ENCODE assay signal across 17 mouse cellular contexts in the genomic region with DNA sequence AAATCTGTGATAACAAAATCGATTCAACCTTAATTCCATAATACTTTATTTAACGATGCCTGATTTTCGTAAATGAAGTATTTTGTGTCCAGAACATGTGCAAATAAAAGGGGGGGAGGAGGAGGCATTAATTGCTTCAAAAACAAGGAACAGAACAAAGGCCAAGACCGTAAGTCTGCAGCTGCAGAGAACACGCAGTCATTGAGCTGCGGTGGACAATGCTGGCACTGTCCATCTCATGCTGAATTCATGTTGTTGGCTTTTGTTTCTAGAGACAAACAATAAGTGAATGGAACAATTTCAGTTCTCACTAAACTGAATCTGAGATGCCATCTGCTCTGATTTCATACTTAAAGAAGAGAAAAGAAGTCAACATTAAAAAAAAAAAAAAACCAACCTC. TPM values are rescaled to one million over a fixed set of nuclear protein-coding genes. Genes with fewer than 3 reads are reported as not detected.
DNase-seq lines count a peak whose midpoint lies in the region; ATAC-seq and TF ChIP-seq lines count a peak whose summit lies in the region.
"Had no signal": no experiment of that assay in that cellular context is flagged by ENCODE, and none has a peak within 500 bp of the region (broad histone marks: within the 10 kb centered on the region; RNA-seq: fewer than 3 reads in every experiment).

No protein-coding gene starts in this region.

- H3K9ac ChIP-seq in forebrain, embryonic 12.5 days, result no peak overlapping the region
- H3K9ac ChIP-seq in forebrain, embryonic 13.5 days, result no peak overlapping the region
- H3K9ac ChIP-seq: heart, embryonic 13.5 days; hindbrain, embryonic 15.5 days; limb, embryonic 12.5 days; stomach, embryonic 15.5 days had no signal

- no peaks in the 10 kb centered on the region for H3K36me3 ChIP-seq in forebrain, embryonic 12.5 days (replicated peaks)
- H3K36me3 ChIP-seq in forebrain, embryonic 13.5 days (ENCODE audit: poor library complexity, severe bottlenecking), result no peaks in the 10 kb centered on the region
- H3K36me3 ChIP-seq: heart, embryonic 13.5 days; hindbrain, embryonic 15.5 days; limb, embryonic 12.5 days; stomach, embryonic 15.5 days had no signal

- no peak for TF ChIP-seq CTCF in brain, embryonic 14.5 days (IDR thresholded peaks at IDR 0.05; ENCODE audit: borderline replicate concordance, extremely low read depth, insufficient read depth, insufficient read length)

- 21% methylated on average over 6 of the region's 6 CpGs for WGBS in forebrain, embryonic 12.5 days
- 15% methylated on average over 6 of the region's 6 CpGs for WGBS in forebrain, embryonic 13.5 days

- H3K27ac ChIP-seq in forebrain, embryonic 12.5 days, result no peak overlapping the region
- H3K27ac ChIP-seq in forebrain, embryonic 13.5 days, result no peak overlapping the region
- H3K27ac ChIP-seq: heart, embryonic 13.5 days; hindbrain, embryonic 15.5 days; limb, embryonic 12.5 days; stomach, embryonic 15.5 days had no signal

- no peaks in the 10 kb centered on the region for H3K9me3 ChIP-seq in forebrain, embryonic 12.5 days
- peaks cover 4% of the 10 kb centered on the region for H3K9me3 ChIP-seq in forebrain, embryonic 13.5 days (replicated peaks)
- H3K9me3 ChIP-seq: hindbrain, embryonic 15.5 days; limb, embryonic 12.5 days; stomach, embryonic 15.5 days had no signal

- no peak overlapping the region for H3K4me2 ChIP-seq in forebrain, embryonic 12.5 days
- H3K4me2 ChIP-seq in forebrain, embryonic 13.5 days, result no peak overlapping the region
- H3K4me2 ChIP-seq: heart, embryonic 13.5 days; hindbrain, embryonic 15.5 days; limb, embryonic 12.5 days; stomach, embryonic 15.5 days had no signal

- ATAC-seq in forebrain, embryonic 12.5 days (ENCODE audit: low FRiP score), result peak; percentile 53; the same call in 1 of the 2 replicates
- no peak for ATAC-seq in forebrain, embryonic 13.5 days

- intact Hi-C loops in heart, postnatal 14 days (cut with DNase I), result no loop called here

- H3K4me1 ChIP-seq in forebrain, embryonic 12.5 days, result 0 out of 2 replicates have a peak, but pooled peaks cover 2% of the 10 kb centered on the region
- no peaks in the 10 kb centered on the region for H3K4me1 ChIP-seq in forebrain, embryonic 13.5 days
- H3K4me1 ChIP-seq: heart, embryonic 13.5 days; hindbrain, embryonic 15.5 days; limb, embryonic 12.5 days; stomach, embryonic 15.5 days had no signal

- no peak for TF ChIP-seq POLR2A in brain, embryonic 14.5 days (IDR thresholded peaks at IDR 0.05; ENCODE audit: borderline replicate concordance, extremely low read depth, insufficient read depth, insufficient read length, poor library complexity, severe bottlenecking)

- no peaks in the 10 kb centered on the region for H3K27me3 ChIP-seq in forebrain, embryonic 12.5 days
- H3K27me3 ChIP-seq in forebrain, embryonic 13.5 days, result no peaks in the 10 kb centered on the region
- H3K27me3 ChIP-seq: heart, embryonic 13.5 days; hindbrain, embryonic 15.5 days; limb, embryonic 12.5 days; stomach, embryonic 15.5 days had no signal

- no peak overlapping the region for H3K4me3 ChIP-seq in forebrain, embryonic 12.5 days (replicated peaks)
- no peak overlapping the region for H3K4me3 ChIP-seq in forebrain, embryonic 13.5 days
- H3K4me3 ChIP-seq: heart, embryonic 13.5 days; hindbrain, embryonic 15.5 days; limb, embryonic 12.5 days; stomach, embryonic 15.5 days had no signal

- DNase-seq in left cerebral cortex, adult 9 months (ENCODE audit: low spot score in 2 of 2), result peak; percentile 10 to 24
- no peak for DNase-seq in left cerebral cortex, adult 18-20 months (ENCODE audit: low spot score in 2 of 2)
- peak; percentile 62 for DNase-seq in brain, embryonic 14.5 days (ENCODE audit: low read depth)
- peak; percentile 2 to 15 for DNase-seq in layer of hippocampus, postnatal 36 days
- DNase-seq in liver, result no peak
- DNase-seq in heart, postnatal 14 days, result no peak
- DNase-seq: cerebellum, adult 8-10 months; gastrocnemius, postnatal 36 days; kidney, adult 9 months; lung, postnatal 36 days; thymus, postnatal 4 days had no signal

RNA-seq across cellular contexts. Expression of a gene that starts 2.8 kb away (rescaled TPM):
- 11.2 and 11.9 TPM in 2 replicates for polyA plus RNA-seq in forebrain, embryonic 12.5 days (2016; fragmentation: Nextera tagmentation; extraction: Ambion mirVana)
- 14.3 and 19.9 TPM in 2 replicates for polyA plus RNA-seq in forebrain, embryonic 13.5 days (2015; fragmentation: Nextera tagmentation; extraction: Ambion mirVana)
- 10 to 100 TPM; 46.9 to 49.9 TPM for total RNA-seq in left cerebral cortex, adult 18-20 months (2021)
- 28.5 and 35.3 TPM in 2 replicates for polyA plus RNA-seq in brain, embryonic 14.5 days (2012; rRNA removed)
- total RNA-seq in layer of hippocampus, postnatal 36 days (2021), result 10 to 100 TPM; 58.6 to 63.5 TPM
- under 1 TPM; 0.39 to 0.69 TPM for total RNA-seq in heart, postnatal 14 days (2021)

Comparison
In these comparisons a context has a peak if more than half of its experiments do, and no peak if none do; other contexts are left out.
1. DNase-seq: peak in left cerebral cortex, adult 9 months (2 of 2), brain, embryonic 14.5 days (single experiment) and layer of hippocampus, postnatal 36 days (2 of 2); none in left cerebral cortex, adult 18-20 months (0 of 2), liver (single experiment) and heart, postnatal 14 days (0 of 2).
2. RNA of a gene that starts 2.8 kb away (total RNA-seq): 58.6 to 63.5 TPM in layer of hippocampus, postnatal 36 days and 46.9 to 49.9 TPM in left cerebral cortex, adult 18-20 months; 0.39 to 0.69 TPM in heart, postnatal 14 days; every median in the first group is over 10 times any median in the second.